Mouse (Mus musculus) left cerebral cortex, adult 2 months (tissue): ENCODE measurements around the gene Rasgef1a. TPM values are rescaled to one million over a fixed set of nuclear protein-coding genes. Genes with fewer than 3 reads are reported as not detected.

ENCODE experiments used
- DNase-seq, 2 experiments: peaks; one replicate each; pipeline ENCODE4 v3.0.0; 2021 to 2022; ENCODE audit warnings: low spot score in 2 of 2, mixed read lengths in 1 of 2; ENCODE audit errors: extremely low spot score in 1 of 2
- H3K27ac ChIP-seq: fragments of 200-600 bp; 2 replicates; pipeline ENCODE4 v1.8.1; 2022
- H3K4me3 ChIP-seq: fragments of 200-600 bp; 2 replicates; pipeline ENCODE4 v1.8.1; 2022
- CTCF ChIP-seq: fragments of 200-600 bp; IDR thresholded peaks from 2 replicates; pipeline ENCODE4 v1.8.1; 2022; ENCODE audit warnings: antibody characterized with exemption, mild to moderate bottlenecking, moderate library complexity
- intact Hi-C: fragments of 180-260 bp; cut with DNase I; formaldehyde crosslinking; loops from one replicate; pipeline ENCODE4 v1.15.1; 2025
- microRNA-seq, 2 experiments: library from miRNA; unstranded; fragments of <30 nt; microRNA quantifications; one replicate each; pipeline ENCODE4 v1.2.0; 2021
- total RNA-seq, 2 experiments: library from RNA; stranded (reverse); gene quantifications; 2 replicates each; pipeline ENCODE4 v1.2.3; 2021

The Rasgef1a gene
- total RNA-seq, 2 experiments from 2014 or later: 208 to 213 TPM

DNA sequence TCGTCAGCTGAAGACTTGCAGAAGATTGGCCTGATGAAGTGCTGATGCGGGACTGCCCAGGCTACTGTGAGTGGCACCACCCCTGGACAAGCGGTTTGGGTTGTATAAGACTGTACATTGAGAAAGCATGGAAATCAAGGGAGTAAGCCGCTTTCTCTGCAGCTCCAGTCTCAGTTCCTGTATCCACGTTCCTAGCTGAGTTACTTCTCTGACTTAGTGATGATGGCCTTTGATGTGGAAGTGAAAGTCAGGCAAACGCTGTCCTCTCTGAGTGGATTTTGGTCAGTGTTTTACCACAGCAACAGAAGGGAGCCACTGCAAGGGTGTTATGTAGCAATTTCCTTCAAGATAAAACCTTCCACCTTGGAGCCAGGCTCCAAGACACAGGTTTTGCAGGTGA, 129.7 kb downstream of the Rasgef1a start:
- DNase-seq: no peak
- no peak for TF ChIP-seq CTCF
- intact Hi-C loops: no loop called here
- H3K27ac ChIP-seq: no peak overlapping the region
- H3K4me3 ChIP-seq: no peak overlapping the region

Small RNAs within 50 kb of the gene (microRNA-seq; reads per million reads assigned to microRNA genes)
- 67.6 to 194 reads per million in 2 experiments for gene Mir7044

Other genes starting within 250 kb of the Rasgef1a start
- 10 to 100 TPM; 53.6 to 60.3 TPM for gene Zfp637, start 170.3 kb upstream of the Rasgef1a start, total RNA-seq
- gene Zfp239, start 149.3 kb upstream of the Rasgef1a start, total RNA-seq: 10 to 100 TPM; 44.7 to 49.2 TPM
- 100 to 1,000 TPM; 111 to 116 TPM for gene Hnrnpf, start 111.1 kb upstream of the Rasgef1a start, total RNA-seq
- not detected for gene Fxyd4, start 73.7 kb upstream of the Rasgef1a start, total RNA-seq
- 10 to 100 TPM; 12.3 to 13.4 TPM for gene Csgalnact2, start 127.7 kb downstream of the Rasgef1a start, total RNA-seq
- 1 to 10 TPM; 3.4 to 5.2 TPM for gene Ret, start 186.3 kb downstream of the Rasgef1a start, total RNA-seq